In genomic region chr5:23967705-23968104, GRCm38 (mm10) we compare ENCODE assay signal across 11 mouse cellular contexts.
DNase-seq lines count a peak whose midpoint lies in the region; ATAC-seq and TF ChIP-seq lines count a peak whose summit lies in the region.
"Had no signal": no experiment of that assay in that cellular context is flagged by ENCODE, and none has a peak within 500 bp of the region (broad histone marks: within the 10 kb centered on the region; RNA-seq: fewer than 3 reads in every experiment).

No protein-coding gene starts in this region.

- no peak for ATAC-seq in hindbrain, embryonic 13.5 days (ENCODE audit: low FRiP score)
- no peak for ATAC-seq in hindbrain, embryonic 11.5 days (ENCODE audit: low FRiP score)
- ATAC-seq in lung, embryonic 14.5 days (ENCODE audit: insufficient read depth): peak; percentile 77
- ATAC-seq: intestine, postnatal 0 days had no signal

- H3K27me3 ChIP-seq in hindbrain, embryonic 13.5 days: no peaks in the 10 kb centered on the region
- H3K27me3 ChIP-seq in hindbrain, embryonic 11.5 days (ENCODE audit: control insufficient read depth, insufficient read depth, low read length): no peaks in the 10 kb centered on the region
- H3K27me3 ChIP-seq in MEL (ENCODE audit: control insufficient read depth in 1 of 2, insufficient read depth in 2 of 2, low read length in 2 of 2): no peaks in the 10 kb centered on the region
- no peaks in the 10 kb centered on the region for H3K27me3 ChIP-seq in lung, embryonic 14.5 days (ENCODE audit: insufficient read depth, low read length)
- no peaks in the 10 kb centered on the region for H3K27me3 ChIP-seq in thymus, adult 2 months (ENCODE audit: control insufficient read depth, insufficient read depth, low read length)
- H3K27me3 ChIP-seq: limb, embryonic 13.5 days had no signal

- no peaks in the 10 kb centered on the region for H3K9me3 ChIP-seq in hindbrain, embryonic 13.5 days
- H3K9me3 ChIP-seq in hindbrain, embryonic 11.5 days (ENCODE audit: control insufficient read depth, low read length): no peaks in the 10 kb centered on the region
- H3K9me3 ChIP-seq in MEL (replicated peaks; ENCODE audit: insufficient read depth, low read length): no peaks in the 10 kb centered on the region
- H3K9me3 ChIP-seq in lung, embryonic 14.5 days (ENCODE audit: low read depth, low read length): no peaks in the 10 kb centered on the region
- H3K9me3 ChIP-seq: limb, embryonic 13.5 days had no signal

- peak; percentile 21 to 35; a peak in 1 of 4 replicates for TF ChIP-seq EP300 in MEL (IDR thresholded peaks at IDR 0.05; ENCODE audit: low read depth in 1 of 2, low read length in 2 of 2)

- no peak for TF ChIP-seq CTCF in MEL (IDR thresholded peaks at IDR 0.05 in 2 of 3, conservative IDR thresholded peaks at IDR 0.05 in 1 of 3; ENCODE audit: control insufficient read depth in 1 of 3, insufficient read depth in 1 of 3, low read depth in 2 of 3, low read length in 3 of 3, poor library complexity in 1 of 3, severe bottlenecking in 1 of 3)
- no peak for TF ChIP-seq CTCF in brain, embryonic 14.5 days (IDR thresholded peaks at IDR 0.05; ENCODE audit: borderline replicate concordance, extremely low read depth, insufficient read depth, insufficient read length)
- TF ChIP-seq CTCF in lung, embryonic 14.5 days (IDR thresholded peaks at IDR 0.05; ENCODE audit: low read depth): no peak
- TF ChIP-seq CTCF in thymus, adult 2 months (IDR thresholded peaks at IDR 0.05; ENCODE audit: borderline replicate concordance, control insufficient read depth, extremely low read depth, insufficient read depth, low read length, poor library complexity): no peak

- TF ChIP-seq POLR2A in MEL (IDR thresholded peaks at IDR 0.05; ENCODE audit: control insufficient read depth in 1 of 2, insufficient read depth in 1 of 2, low read depth in 1 of 2, low read length in 2 of 2, poor library complexity in 1 of 2): no peak
- TF ChIP-seq POLR2A in brain, embryonic 14.5 days (IDR thresholded peaks at IDR 0.05; ENCODE audit: borderline replicate concordance, extremely low read depth, insufficient read depth, insufficient read length, poor library complexity, severe bottlenecking): no peak
- TF ChIP-seq POLR2A in thymus, adult 2 months (IDR thresholded peaks at IDR 0.05; ENCODE audit: control insufficient read depth, extremely low read depth, insufficient read depth, low read length, poor library complexity): no peak

- peaks cover 15% of the 10 kb centered on the region for H3K36me3 ChIP-seq in hindbrain, embryonic 13.5 days
- no peaks in the 10 kb centered on the region for H3K36me3 ChIP-seq in hindbrain, embryonic 11.5 days (ENCODE audit: control insufficient read depth, insufficient read depth, low read length)
- H3K36me3 ChIP-seq in MEL (ENCODE audit: control insufficient read depth in 1 of 2, insufficient read depth in 2 of 2, low read length in 2 of 2): peaks cover 2 to 5% of the 10 kb centered on the region in 2 experiments; a peak in 3 of 4 replicates
- no peaks in the 10 kb centered on the region for H3K36me3 ChIP-seq in lung, embryonic 14.5 days (ENCODE audit: insufficient read depth)
- no peaks in the 10 kb centered on the region for H3K36me3 ChIP-seq in thymus, adult 2 months (ENCODE audit: control insufficient read depth, insufficient read depth, low read length)
- H3K36me3 ChIP-seq: limb, embryonic 13.5 days had no signal

- 57% methylated on average over 5 of the region's 5 CpGs for WGBS in hindbrain, embryonic 13.5 days
- WGBS in hindbrain, embryonic 11.5 days: 85% methylated on average over 5 of the region's 5 CpGs
- WGBS in lung, embryonic 14.5 days: 41% methylated on average over 5 of the region's 5 CpGs
- 84% methylated on average over 5 of the region's 5 CpGs for whole genome bisulfite sequencing in thymus, adult 2 months

- H3K4me3 ChIP-seq in hindbrain, embryonic 13.5 days: no peak overlapping the region
- H3K4me3 ChIP-seq in hindbrain, embryonic 11.5 days (ENCODE audit: low read depth, low read length): no peak overlapping the region
- H3K4me3 ChIP-seq in MEL (ENCODE audit: control insufficient read depth in 1 of 2, insufficient read depth in 1 of 2, low read depth in 2 of 2, low read length in 2 of 2): no peak overlapping the region
- H3K4me3 ChIP-seq in lung, embryonic 14.5 days (ENCODE audit: low read depth, low read length): no peak overlapping the region
- no peak overlapping the region for H3K4me3 ChIP-seq in thymus, adult 2 months (ENCODE audit: control insufficient read depth, insufficient read depth, low read length)
- H3K4me3 ChIP-seq: erythroblast, embryonic 14.5 days; limb, embryonic 13.5 days had no signal

- H3K79me2 ChIP-seq in MEL (ENCODE audit: control insufficient read depth, insufficient read depth, low read length, poor library complexity): 0 out of 2 replicates have a peak, but pooled peaks cover 2% of the 10 kb centered on the region

- H3K9ac ChIP-seq in hindbrain, embryonic 13.5 days: no peak overlapping the region
- no peak overlapping the region for H3K9ac ChIP-seq in hindbrain, embryonic 11.5 days (ENCODE audit: low read depth, low read length)
- no peak overlapping the region for H3K9ac ChIP-seq in MEL (ENCODE audit: control insufficient read depth, low read depth, low read length, poor library complexity, severe bottlenecking)
- no peak overlapping the region for H3K9ac ChIP-seq in lung, embryonic 14.5 days
- H3K9ac ChIP-seq: limb, embryonic 13.5 days had no signal

- no peak for DNase-seq in hindbrain, embryonic 11.5 days (ENCODE audit: low spot score)
- DNase-seq in MEL (ENCODE audit: low read depth, low spot score): peak; percentile 86
- DNase-seq in brain, embryonic 14.5 days (ENCODE audit: low read depth): peak; percentile 75
- peak; percentile 77 for DNase-seq in lung, embryonic 14.5 days
- no peak for DNase-seq in thymus, adult 2 months
- no peak for DNase-seq in liver
- no peak for DNase-seq in layer of hippocampus, postnatal 10 days (ENCODE audit: low spot score in 2 of 2)

- H3K4me1 ChIP-seq in hindbrain, embryonic 13.5 days (replicated peaks): peaks cover 11% of the 10 kb centered on the region
- H3K4me1 ChIP-seq in hindbrain, embryonic 11.5 days (replicated peaks; ENCODE audit: control insufficient read depth, insufficient read depth, low read length): no peaks in the 10 kb centered on the region
- peaks cover 2 to 6% of the 10 kb centered on the region in 2 experiments; a peak in 2 of 4 replicates for H3K4me1 ChIP-seq in MEL (ENCODE audit: control insufficient read depth in 1 of 2, insufficient read depth in 2 of 2, low read length in 2 of 2)
- peaks cover 4% of the 10 kb centered on the region for H3K4me1 ChIP-seq in lung, embryonic 14.5 days (ENCODE audit: insufficient read depth)
- no peaks in the 10 kb centered on the region for H3K4me1 ChIP-seq in thymus, adult 2 months (replicated peaks; ENCODE audit: control insufficient read depth, insufficient read depth, low read length)

- no peak overlapping the region for H3K4me2 ChIP-seq in hindbrain, embryonic 13.5 days
- no peak overlapping the region for H3K4me2 ChIP-seq in hindbrain, embryonic 11.5 days (replicated peaks; ENCODE audit: low read depth, low read length)
- no peak overlapping the region for H3K4me2 ChIP-seq in lung, embryonic 14.5 days
- H3K4me2 ChIP-seq: limb, embryonic 13.5 days had no signal

- peak overlapping the region; percentile 67 for H3K27ac ChIP-seq in hindbrain, embryonic 13.5 days
- H3K27ac ChIP-seq in hindbrain, embryonic 11.5 days (ENCODE audit: low read depth, low read length): no peak overlapping the region
- no peak overlapping the region for H3K27ac ChIP-seq in MEL (ENCODE audit: control insufficient read depth, low read depth, low read length)
- no peak overlapping the region for H3K27ac ChIP-seq in lung, embryonic 14.5 days (ENCODE audit: low read depth)
- no peak overlapping the region for H3K27ac ChIP-seq in thymus, adult 2 months (ENCODE audit: control insufficient read depth, insufficient read depth, low read length)
- H3K27ac ChIP-seq: limb, embryonic 13.5 days had no signal

- no peak for TF ChIP-seq RAD21 in MEL (IDR thresholded peaks at IDR 0.05; ENCODE audit: low read depth, low read length)

TF ChIP-seq in MEL, 35 proteins besides CTCF, POLR2A, EP300 and RAD21 (continues in another document):
- TF ChIP-seq ZMIZ1 (IDR thresholded peaks at IDR 0.05; ENCODE audit: low read depth, low read length) (no peak), SMC3 (IDR thresholded peaks at IDR 0.05; ENCODE audit: low read depth, low read length) (peak; percentile 7; the same call in 1 of the 2 replicates), MYC (IDR thresholded peaks at IDR 0.05; ENCODE audit: low read depth, low read length) (no peak), MXI1 (IDR thresholded peaks at IDR 0.05; ENCODE audit: low read depth, low read length) (no peak), NRF1 (IDR thresholded peaks at IDR 0.05; ENCODE audit: insufficient read depth, low read depth, low read length, poor library complexity, severe bottlenecking) (no peak), ZC3H11A (IDR thresholded peaks at IDR 0.05; ENCODE audit: low read depth, low read length) (no peak), TCF12 (IDR thresholded peaks at IDR 0.05; ENCODE audit: low read depth, low read length) (no peak), JUND (IDR thresholded peaks at IDR 0.05; ENCODE audit: low read depth, low read length) (no peak), CHD2 (IDR thresholded peaks at IDR 0.05; ENCODE audit: low read length) (no peak), ETS1 (IDR thresholded peaks at IDR 0.05; ENCODE audit: low read depth, low read length) (peak; percentile 43; the same call in 1 of the 2 replicates), RCOR1 (IDR thresholded peaks at IDR 0.05; ENCODE audit: low read depth, low read length) (peak; percentile 74; the same call in 1 of the 2 replicates), USF1 (IDR thresholded peaks at IDR 0.05; ENCODE audit: low read depth, low read length) (no peak), TAL1 (IDR thresholded peaks at IDR 0.05; ENCODE audit: low read length) (no peak), TBP (IDR thresholded peaks at IDR 0.05; ENCODE audit: low read depth, low read length) (no peak), MAX (IDR thresholded peaks at IDR 0.05; ENCODE audit: low read length) (no peak), GATA1 (IDR thresholded peaks at IDR 0.05; ENCODE audit: low read depth, low read length) (peak; percentile 30; the same call in 1 of the 2 replicates), BHLHE40 (IDR thresholded peaks at IDR 0.05; ENCODE audit: borderline replicate concordance, low read depth, low read length) (no peak), MAFK (IDR thresholded peaks at IDR 0.05; ENCODE audit: borderline replicate concordance, low read depth, low read length) (no peak), ZNF384 (IDR thresholded peaks at IDR 0.05; ENCODE audit: low read depth, low read length) (no peak), CHD1 (IDR thresholded peaks at IDR 0.05; ENCODE audit: low read depth, low read length) (no peak), USF2 (IDR thresholded peaks at IDR 0.05; ENCODE audit: borderline replicate concordance in 1 of 2, insufficient read depth in 1 of 2, low read depth in 1 of 2, low read length in 2 of 2) (no peak), GABPA (IDR thresholded peaks at IDR 0.05; ENCODE audit: low read depth, low read length) (no peak), MYB (IDR thresholded peaks at IDR 0.05; ENCODE audit: low read depth, low read length) (no peak)

Comparison
In these comparisons a context has a peak if more than half of its experiments do, and no peak if none do; other contexts are left out.
1. DNase-seq: peak in MEL (single experiment), brain, embryonic 14.5 days (single experiment) and lung, embryonic 14.5 days (single experiment); none in hindbrain, embryonic 11.5 days (single experiment), thymus, adult 2 months (single experiment), liver (single experiment) and layer of hippocampus, postnatal 10 days (0 of 2).